Mouse (Mus musculus) heart, adult 2 months (tissue): ENCODE measurements around the gene Fam198b.

Experiments used
- CTCF ChIP-seq: fragments of 200-600 bp; IDR thresholded peaks from 2 replicates; pipeline ENCODE4 v1.8.1; 2022; ENCODE audit warnings: antibody characterized with exemption, mild to moderate bottlenecking, moderate library complexity
- EP300 ChIP-seq: fragments of 200-500 bp; IDR thresholded peaks from 2 replicates; pipeline ENCODE4 v1.6.1; 2011; ENCODE audit warnings: low read depth, low read length, control low read depth; ENCODE audit not compliant: insufficient read depth

DNA sequence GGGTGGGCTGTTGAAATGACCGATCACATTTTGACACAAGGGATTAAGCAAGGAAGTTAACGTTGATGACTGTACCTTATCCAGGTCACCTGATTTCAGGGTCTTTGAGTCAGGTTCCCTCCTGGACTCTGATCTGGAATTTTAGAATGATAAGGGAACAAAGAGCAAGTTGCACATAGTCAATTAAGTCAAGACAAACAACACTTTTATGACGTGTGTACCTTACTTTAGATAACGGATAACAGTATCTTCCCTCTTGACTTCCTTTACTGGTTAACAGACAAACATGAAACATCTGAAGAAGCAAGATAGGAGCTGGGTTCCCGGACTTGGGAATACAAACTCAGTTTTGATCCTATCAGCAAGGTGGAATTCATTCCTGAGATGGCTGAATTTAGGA lies 29.7 kb downstream of the Fam198b start:
- TF ChIP-seq CTCF (no peak), EP300 (no peak)
